Mouse (Mus musculus) megakaryocyte, embryonic 14.5 days (primary cell): Measurements from ENCODE around the gene Gm44973.

Experiments
- FLI1 ChIP-seq: IDR thresholded peaks from 2 replicates; pipeline ENCODE4 v1.6.1; 2012; ENCODE audit warnings: low read length, inconsistent platforms, mixed read lengths
- GATA1 ChIP-seq: IDR thresholded peaks from 3 replicates; pipeline ENCODE4 v1.6.1; 2012; ENCODE audit warnings: mixed read lengths, low read length, inconsistent platforms, borderline replicate concordance

- TF ChIP-seq FLI1 (no peak), GATA1 (no peak)
Measured at GRCm38 (mm10) chr7:5047313-5047712, 32.0 kb downstream of the Gm44973 start.
